Mouse (Mus musculus) kidney, adult 2 months (tissue): ENCODE results near the gene Pank1.

Experiments used
- CTCF ChIP-seq: fragments of 200-500 bp; conservative IDR thresholded peaks from 2 replicates; pipeline ENCODE4 v1.5.1; 2011; ENCODE audit warnings: low read depth, mild to moderate bottlenecking, control low read depth, low read length, moderate library complexity, mixed read lengths; ENCODE audit not compliant: insufficient read depth, insufficient read length
- POLR2A ChIP-seq: fragments of 200-500 bp; IDR thresholded peaks from one replicate; pipeline ENCODE4 v1.6.1; 2011; ENCODE audit warnings: low read depth, low read length, control low read depth

- no peak for TF ChIP-seq POLR2A
- TF ChIP-seq CTCF: no peak
These were observed 7.1 kb upstream of the Pank1 start for GRCm38 (mm10) chr19:34886324-34886723.
